Mouse (Mus musculus) lung, postnatal 0 days (tissue): ENCODE measurements around the gene Hs6st3. TPM values are rescaled to one million over a fixed set of nuclear protein-coding genes. Genes with fewer than 3 reads are reported as not detected.

Experiments
- ATAC-seq: fragments of 200-750 bp; cut with Nextera tagmentation; 2 replicates; pipeline ENCODE4 v1.8.0; 2017; ENCODE audit warnings: moderate library complexity
- DNase-seq: peaks from one replicate; pipeline ENCODE4 v3.0.0-alpha.2; 2016; ENCODE audit warnings: low spot score
- H3K27ac ChIP-seq: fragments of 300-500 bp; sonication (generic); 2 replicates; pipeline ENCODE4 v1.5.1; 2014; ENCODE audit warnings: antibody characterized with exemption, mild to moderate bottlenecking, low read length, mixed read lengths
- H3K27me3 ChIP-seq: fragments of 300-500 bp; sonication (generic); replicated peaks from 2 replicates; pipeline ENCODE4 v1.6.1; 2014; ENCODE audit warnings: low read length, mixed read lengths; ENCODE audit not compliant: insufficient read depth
- H3K36me3 ChIP-seq: fragments of 300-500 bp; sonication (generic); 2 replicates; pipeline ENCODE4 v1.6.1; 2014; ENCODE audit warnings: low read length, mixed read lengths; ENCODE audit not compliant: insufficient read depth
- H3K4me1 ChIP-seq: fragments of 300-500 bp; sonication (generic); 2 replicates; pipeline ENCODE4 v1.6.1; 2014; ENCODE audit warnings: antibody characterized with exemption, low read depth, low read length, mixed read lengths; ENCODE audit not compliant: insufficient read depth
- H3K4me2 ChIP-seq: fragments of 300-500 bp; sonication (generic); replicated peaks from 2 replicates; pipeline ENCODE4 v1.6.1; 2014; ENCODE audit warnings: low read depth, mild to moderate bottlenecking, low read length, moderate library complexity, mixed read lengths
- H3K4me3 ChIP-seq: fragments of 300-500 bp; sonication (generic); 2 replicates; pipeline ENCODE4 v1.5.1; 2014; ENCODE audit warnings: low read depth, low read length
- H3K9ac ChIP-seq: fragments of 300-500 bp; sonication (generic); replicated peaks from 2 replicates; pipeline ENCODE4 v1.6.1; 2014; ENCODE audit warnings: low read depth, mild to moderate bottlenecking
- H3K9me3 ChIP-seq: fragments of 300-500 bp; sonication (generic); 2 replicates; pipeline ENCODE4 v1.6.1; 2016; ENCODE audit warnings: low read length, mixed read lengths
- CTCF ChIP-seq: IDR thresholded peaks from 2 replicates; pipeline ENCODE4 v1.5.1; 2016; ENCODE audit warnings: antibody characterized with exemption, mild to moderate bottlenecking
- EP300 ChIP-seq: IDR thresholded peaks from 2 replicates; pipeline ENCODE4 v1.6.1; 2016; ENCODE audit warnings: antibody characterized with exemption, mild to moderate bottlenecking, control low read depth
- WGBS: fragments of 180-500 bp; shearing (Covaris S2); extraction: QIAGEN DNeasy Blood & Tissue Kit; methylation state at CpG from one replicate; pipeline ENCODE4 v1.1.7; 2014; 5-methylcytosine and 5-hydroxymethylcytosine counted together
- polyA plus RNA-seq: library from polyadenylated mRNA; unstranded; fragments of >200 nt; fragmentation: Nextera tagmentation; extraction: Ambion mirVana; gene quantifications from 2 replicates; pipeline ENCODE4 v1.2.1, GENCODE M21; 2015

Gene Hs6st3
- polyA plus RNA-seq, 1 experiment from 2014 or later = 0.66 TPM

DNA sequence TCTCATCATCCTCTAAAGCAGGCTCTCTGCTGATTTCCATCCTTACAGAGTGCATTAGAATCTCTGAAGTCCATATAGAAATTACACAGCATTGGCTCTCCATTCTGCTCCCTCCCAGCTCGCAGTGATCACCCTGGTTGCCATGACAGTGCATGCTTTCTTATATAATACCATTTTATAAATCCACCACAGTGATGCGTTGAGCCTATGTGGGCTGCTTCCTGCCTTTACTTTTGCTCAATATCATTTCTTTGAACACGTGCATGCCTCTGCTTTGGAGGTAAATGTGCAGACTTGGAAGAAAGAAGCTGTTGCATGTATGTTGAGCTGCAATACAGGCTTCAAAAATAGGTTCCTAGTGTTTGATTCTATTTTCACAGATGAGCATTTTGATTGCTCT, 494.9 kb downstream of the Hs6st3 start:
- DNase-seq (no peak), ATAC-seq (no peak)
- Histone ChIP-seq H3K36me3 (no peaks in the 10 kb centered on the region), H3K9ac (no peak overlapping the region), H3K27ac (no peak overlapping the region), H3K4me1 (no peaks in the 10 kb centered on the region), H3K9me3 (no peaks in the 10 kb centered on the region), H3K4me2 (no peak overlapping the region), H3K4me3 (no peak overlapping the region), H3K27me3 (no peaks in the 10 kb centered on the region)
- 63% methylated on average over 3 of the region's 3 CpGs for WGBS
- no peak for TF ChIP-seq EP300
- no peak for TF ChIP-seq CTCF

DNA sequence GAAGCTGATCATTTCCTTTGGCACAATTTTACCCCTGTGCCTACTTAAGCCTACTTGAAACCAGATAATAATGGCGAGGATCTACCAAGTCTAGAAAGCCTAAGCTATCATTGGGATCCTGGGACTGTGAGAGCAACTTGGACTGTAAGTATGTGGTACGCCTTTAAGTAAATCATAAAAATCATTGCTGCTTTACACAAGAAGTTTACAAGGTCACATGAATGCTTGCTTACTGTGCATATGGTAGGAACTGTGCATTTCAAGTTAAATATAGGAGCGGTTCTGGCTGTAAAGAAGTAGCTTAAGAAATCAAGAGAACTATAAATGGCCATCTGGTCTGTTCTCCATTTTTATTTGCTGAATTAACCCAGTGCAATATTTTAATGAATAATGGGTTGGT, 495.5 kb downstream of the Hs6st3 start:
- no peak for DNase-seq

DNA sequence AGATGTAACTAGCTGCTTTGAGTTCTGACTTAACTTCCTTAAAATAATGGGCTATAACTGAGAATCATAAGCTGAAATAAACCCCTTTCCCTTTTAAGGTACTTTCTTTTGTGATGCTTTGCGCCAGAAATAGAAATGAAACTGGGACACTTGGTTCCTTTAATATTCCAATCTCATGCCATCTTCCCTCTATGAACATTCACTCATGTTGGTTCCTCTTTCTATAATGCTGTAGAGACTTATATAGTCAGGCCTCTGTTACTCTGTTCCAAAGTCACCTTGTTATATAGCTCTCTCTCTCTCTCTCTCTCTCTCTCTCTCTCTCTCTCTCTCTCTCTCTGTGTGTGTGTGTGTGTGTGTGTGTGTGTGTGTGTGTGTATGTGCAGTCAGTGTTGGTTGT, 504.7 kb downstream of the Hs6st3 start:
- 92% methylated on average over 1 of the region's 1 CpGs for WGBS
- no peak overlapping the region for H3K27ac ChIP-seq
- no peaks in the 10 kb centered on the region for H3K4me1 ChIP-seq
- TF ChIP-seq CTCF = no peak
- TF ChIP-seq EP300 = no peak
- no peaks in the 10 kb centered on the region for H3K27me3 ChIP-seq
- H3K36me3 ChIP-seq = no peaks in the 10 kb centered on the region
- no peak overlapping the region for H3K4me3 ChIP-seq
- ATAC-seq = no peak
- H3K9ac ChIP-seq = no peak overlapping the region
- DNase-seq = no peak
- no peak overlapping the region for H3K4me2 ChIP-seq
- H3K9me3 ChIP-seq = no peaks in the 10 kb centered on the region

More for the DNA sequence above, 495.5 kb downstream of the Hs6st3 start:
- WGBS = 71% methylated on average over 3 of the region's 3 CpGs
- Histone ChIP-seq H3K27ac (no peak overlapping the region), H3K27me3 (no peaks in the 10 kb centered on the region), H3K9me3 (no peaks in the 10 kb centered on the region), H3K9ac (no peak overlapping the region), H3K4me1 (no peaks in the 10 kb centered on the region), H3K4me2 (no peak overlapping the region), H3K36me3 (no peaks in the 10 kb centered on the region), H3K4me3 (no peak overlapping the region)
- ATAC-seq = no peak
- TF ChIP-seq CTCF (no peak), EP300 (no peak)

DNA sequence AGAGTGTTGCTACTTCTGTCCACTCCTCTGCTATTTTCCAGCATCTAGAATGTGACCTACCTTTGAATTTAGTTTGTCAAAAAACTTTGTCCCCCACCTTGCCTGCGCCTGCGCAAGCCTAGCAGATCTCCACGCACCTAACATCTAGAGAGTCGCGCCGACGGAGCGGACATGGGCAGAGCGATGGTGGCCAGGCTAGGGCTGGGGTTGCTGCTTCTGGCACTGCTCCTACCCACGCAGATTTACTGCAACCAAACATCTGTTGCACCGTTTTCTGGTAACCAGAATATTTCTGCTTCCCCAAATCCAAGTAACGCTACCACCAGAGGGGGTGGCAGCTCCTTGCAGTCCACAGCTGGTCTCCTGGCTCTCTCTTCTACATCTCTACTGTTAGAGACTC, 505.7 kb downstream of the Hs6st3 start:
- WGBS = 90% methylated on average over 12 of the region's 12 CpGs
- DNase-seq = no peak
- Histone ChIP-seq H3K4me1 (no peaks in the 10 kb centered on the region), H3K4me3 (no peak overlapping the region), H3K27ac (no peak overlapping the region), H3K36me3 (no peaks in the 10 kb centered on the region), H3K9me3 (no peaks in the 10 kb centered on the region), H3K27me3 (no peaks in the 10 kb centered on the region), H3K9ac (no peak overlapping the region), H3K4me2 (no peak overlapping the region)
- TF ChIP-seq CTCF (no peak), EP300 (no peak)
- ATAC-seq = no peak

DNA sequence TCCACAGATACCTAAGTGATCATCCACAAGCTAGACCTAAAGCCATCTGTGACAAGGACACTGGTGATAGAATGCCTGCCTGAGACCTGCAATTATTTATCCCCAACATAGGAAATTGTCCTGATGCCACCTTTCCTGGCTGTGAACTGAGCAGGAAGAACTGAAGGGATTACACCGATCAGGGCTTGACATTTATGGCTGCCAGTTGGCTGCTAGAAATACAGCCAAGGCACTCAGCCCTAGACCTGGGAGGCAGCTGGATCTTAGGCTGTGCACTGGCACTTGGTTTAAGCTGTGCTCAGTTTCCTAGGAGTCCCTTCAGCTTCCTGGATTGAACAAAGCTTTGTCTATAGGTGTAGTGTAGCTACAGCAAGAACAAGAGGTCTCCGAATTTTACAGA, 518.8 kb downstream of the Hs6st3 start:
- TF ChIP-seq CTCF (no peak), EP300 (no peak)
- Histone ChIP-seq H3K36me3 (no peaks in the 10 kb centered on the region), H3K4me1 (no peaks in the 10 kb centered on the region), H3K4me3 (no peak overlapping the region), H3K4me2 (no peak overlapping the region), H3K9ac (no peak overlapping the region), H3K9me3 (no peaks in the 10 kb centered on the region), H3K27me3 (no peaks in the 10 kb centered on the region), H3K27ac (no peak overlapping the region)
- DNase-seq (no peak), ATAC-seq (no peak)
- 80% methylated on average over 2 of the region's 2 CpGs for WGBS

DNA sequence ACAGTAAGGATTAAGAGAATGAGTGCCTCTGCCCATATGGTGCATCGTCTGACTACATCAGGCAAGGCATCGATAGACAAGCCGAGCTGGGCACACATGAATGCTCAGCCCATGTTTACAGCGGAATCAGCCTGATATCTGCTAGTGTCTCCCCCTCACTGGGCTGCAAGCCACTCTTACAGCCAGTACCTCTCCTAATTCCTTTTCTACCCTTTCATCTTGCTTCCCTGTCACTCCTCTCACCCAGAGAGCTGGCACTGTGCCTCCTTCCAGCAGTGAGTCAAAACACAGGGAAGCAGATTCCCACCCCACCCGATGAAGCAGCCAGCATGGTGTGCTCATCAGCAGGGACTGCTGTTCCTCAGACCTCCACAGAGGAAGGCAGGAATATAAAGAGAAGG, 527.6 kb downstream of the Hs6st3 start:
- no peak for ATAC-seq
- no peaks in the 10 kb centered on the region for H3K4me1 ChIP-seq
- DNase-seq = no peak

DNA sequence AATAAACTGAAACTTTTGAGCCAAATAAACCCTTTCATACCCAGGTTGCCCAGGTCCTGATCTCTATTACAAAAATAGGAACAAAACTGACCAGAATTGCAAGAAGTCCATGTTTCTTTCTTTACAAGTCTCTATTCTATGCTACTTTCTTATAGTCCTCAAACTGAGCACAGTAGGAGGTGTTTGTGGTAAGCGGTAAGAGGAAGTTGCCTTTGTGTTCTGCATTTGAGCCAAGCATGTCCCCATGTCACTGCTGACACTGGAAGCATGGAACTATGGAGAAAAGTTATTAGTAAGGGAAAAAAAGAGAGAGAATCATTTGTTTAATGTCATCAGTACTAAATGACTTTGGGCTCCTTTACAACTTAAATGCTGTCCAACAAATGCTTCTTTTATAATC, 529.3 kb downstream of the Hs6st3 start:
- H3K4me1 ChIP-seq = no peaks in the 10 kb centered on the region
- DNase-seq (no peak), ATAC-seq (no peak)
- H3K4me3 ChIP-seq = no peak overlapping the region
- TF ChIP-seq CTCF = no peak
- TF ChIP-seq EP300 = no peak
- 74% methylated on average over 1 of the region's 1 CpGs for WGBS
- no peaks in the 10 kb centered on the region for H3K9me3 ChIP-seq
- no peaks in the 10 kb centered on the region for H3K36me3 ChIP-seq
- H3K9ac ChIP-seq = no peak overlapping the region
- no peak overlapping the region for H3K27ac ChIP-seq
- H3K4me2 ChIP-seq = no peak overlapping the region
- no peaks in the 10 kb centered on the region for H3K27me3 ChIP-seq

More for the DNA sequence above, 527.6 kb downstream of the Hs6st3 start:
- no peaks in the 10 kb centered on the region for H3K27me3 ChIP-seq
- no peak overlapping the region for H3K27ac ChIP-seq
- H3K4me2 ChIP-seq = no peak overlapping the region
- no peaks in the 10 kb centered on the region for H3K36me3 ChIP-seq
- WGBS = 56% methylated on average over 5 of the region's 5 CpGs
- H3K9ac ChIP-seq = no peak overlapping the region
- no peak overlapping the region for H3K4me3 ChIP-seq
- no peaks in the 10 kb centered on the region for H3K9me3 ChIP-seq
- TF ChIP-seq EP300 (no peak), CTCF (no peak)
